Mouse (Mus musculus) spleen, adult 2 months (tissue): ENCODE results near the gene Cyfip2.

Experiments
- CTCF ChIP-seq: fragments of 200-500 bp; IDR thresholded peaks from 2 replicates; pipeline ENCODE4 v1.5.1; 2011; ENCODE audit warnings: mild to moderate bottlenecking, inconsistent platforms; ENCODE audit not compliant: insufficient read depth, insufficient read length, insufficient replicate concordance; ENCODE audit errors: extremely low read depth
- POLR2A ChIP-seq: fragments of 200-500 bp; IDR thresholded peaks from 2 replicates; pipeline ENCODE4 v1.6.1; 2011; ENCODE audit warnings: low read depth, low read length, inconsistent platforms

GRCm38 (mm10) chr11:46276168-46276567 lies 36.5 kb downstream of the Cyfip2 start:
- TF ChIP-seq CTCF (no peak), POLR2A (no peak)
